Mouse (Mus musculus): Measurements from ENCODE around the gene Tspear. TPM values are rescaled to one million over a fixed set of nuclear protein-coding genes. Genes with fewer than 3 reads are reported as not detected.

Tspear gene
- polyA plus RNA-seq, 1 experiment from 2014 or later, result 0.12 TPM

DNA sequence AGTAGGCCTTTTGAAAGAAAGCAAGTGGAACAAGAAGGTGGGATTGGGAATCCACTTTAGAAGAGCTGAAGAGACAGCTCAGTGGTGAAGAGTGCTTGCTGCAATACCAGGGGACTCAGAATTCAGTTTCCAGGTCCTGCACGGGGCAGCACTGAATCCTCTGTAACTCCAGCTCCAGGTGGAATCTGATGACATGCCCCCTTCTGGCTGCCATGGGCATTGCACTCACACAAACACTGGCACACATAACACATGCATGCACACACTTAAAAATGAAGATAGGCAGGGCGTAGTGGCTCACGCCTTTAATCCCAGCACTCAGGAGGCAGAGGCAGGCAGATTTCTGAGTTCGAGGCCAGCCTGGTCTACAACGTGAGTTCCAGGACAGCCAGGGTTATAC is 196.2 kb downstream of the Tspear start:
- H3K9ac ChIP-seq (replicated peaks; ENCODE audit: low read depth), result no peak overlapping the region
- no peak overlapping the region for H3K4me2 ChIP-seq (replicated peaks; ENCODE audit: low read depth, low read length)
- TF ChIP-seq EP300 (IDR thresholded peaks at IDR 0.05) (no peak), CTCF (IDR thresholded peaks at IDR 0.05) (peak; percentile 33; the same call in 1 of the 2 replicates)
- no peak for ATAC-seq
- 83% methylated on average over 5 of the region's 5 CpGs for WGBS
- no peak overlapping the region for H3K27ac ChIP-seq (ENCODE audit: low read length)
- H3K36me3 ChIP-seq (ENCODE audit: insufficient read depth, low read length), result no peaks in the 10 kb centered on the region
- no peak overlapping the region for H3K4me3 ChIP-seq (ENCODE audit: low read depth, low read length)
- no peaks in the 10 kb centered on the region for H3K9me3 ChIP-seq (ENCODE audit: low read length)
- H3K4me1 ChIP-seq (ENCODE audit: insufficient read depth, low read depth, low read length), result no peaks in the 10 kb centered on the region
- DNase-seq (ENCODE audit: low spot score), result no peak
- H3K27me3 ChIP-seq (replicated peaks; ENCODE audit: insufficient read depth, low read length), result no peaks in the 10 kb centered on the region

GRCm38 (mm10) chr10:77886007-77886747 is 199.8 kb downstream of the Tspear start:
- Histone ChIP-seq H3K4me2 (replicated peaks; ENCODE audit: low read depth, low read length) (no peak overlapping the region), H3K4me3 (ENCODE audit: low read depth, low read length) (no peak overlapping the region), H3K9me3 (ENCODE audit: low read length) (no peaks in the 10 kb centered on the region), H3K27me3 (replicated peaks; ENCODE audit: insufficient read depth, low read length) (no peaks in the 10 kb centered on the region), H3K27ac (ENCODE audit: low read length) (no peak overlapping the region), H3K9ac (replicated peaks; ENCODE audit: low read depth) (no peak overlapping the region), H3K4me1 (ENCODE audit: insufficient read depth, low read depth, low read length) (no peaks in the 10 kb centered on the region), H3K36me3 (ENCODE audit: insufficient read depth, low read length) (no peaks in the 10 kb centered on the region)
- no peak for DNase-seq (ENCODE audit: low spot score)
- no peak for ATAC-seq
- TF ChIP-seq CTCF (IDR thresholded peaks at IDR 0.05), result peak; percentile 51
- TF ChIP-seq EP300 (IDR thresholded peaks at IDR 0.05), result no peak
- 36% methylated on average over 12 of the region's 12 CpGs for WGBS

DNA sequence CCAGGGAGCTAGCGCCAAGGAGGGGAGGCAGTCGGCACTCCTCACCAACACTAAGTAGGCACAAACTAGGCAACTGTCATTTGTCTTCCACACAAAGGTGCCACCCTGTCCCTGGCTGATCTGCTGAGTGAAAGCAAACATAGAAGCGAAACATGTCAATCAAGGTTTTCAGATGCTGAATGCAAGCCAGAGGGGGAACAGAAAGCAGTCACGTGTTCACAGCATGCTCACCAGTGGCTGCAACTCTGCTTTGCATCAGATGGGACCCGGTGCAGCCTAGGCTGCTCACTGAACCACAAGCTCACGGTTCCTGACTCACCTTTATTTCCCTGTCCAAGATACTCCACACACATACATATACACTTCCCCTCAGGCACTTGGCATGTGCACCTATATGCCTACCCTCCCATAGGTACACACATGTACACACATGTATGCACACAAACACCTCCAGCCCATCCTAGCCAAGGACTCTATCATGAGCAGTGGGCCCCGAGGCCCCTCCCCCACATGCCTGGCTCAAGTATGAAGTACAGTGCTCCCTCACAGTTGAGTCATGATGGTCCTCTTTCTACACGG is 204.7 kb downstream of the Tspear start:
- no peak for DNase-seq (ENCODE audit: low spot score)

DNA sequence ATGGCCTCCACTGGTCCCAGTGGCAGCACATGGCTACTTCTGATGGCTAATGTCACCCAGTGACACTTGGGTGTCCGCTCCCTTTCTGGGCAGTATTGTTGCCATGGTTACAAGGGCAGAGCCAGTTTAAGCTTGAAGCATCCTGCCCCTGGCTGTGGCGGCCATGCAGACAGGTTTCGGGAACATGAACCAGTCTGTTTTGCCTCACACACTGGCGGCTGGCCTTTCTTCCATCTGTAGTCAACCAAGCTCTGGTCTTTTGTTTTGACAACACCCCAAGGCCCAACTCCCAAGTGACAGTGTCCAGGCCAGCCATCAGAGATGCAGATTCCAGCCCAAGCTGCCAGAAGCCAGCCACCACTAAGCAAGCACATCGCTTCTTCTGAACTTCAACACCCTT is 209.2 kb downstream of the Tspear start:
- Histone ChIP-seq H3K9me3 (ENCODE audit: low read length) (no peaks in the 10 kb centered on the region), H3K27ac (ENCODE audit: low read length) (no peak overlapping the region), H3K4me1 (ENCODE audit: insufficient read depth, low read depth, low read length) (no peaks in the 10 kb centered on the region), H3K9ac (replicated peaks; ENCODE audit: low read depth) (no peak overlapping the region), H3K4me3 (ENCODE audit: low read depth, low read length) (no peak overlapping the region), H3K4me2 (replicated peaks; ENCODE audit: low read depth, low read length) (no peak overlapping the region), H3K27me3 (replicated peaks; ENCODE audit: insufficient read depth, low read length) (no peaks in the 10 kb centered on the region), H3K36me3 (ENCODE audit: insufficient read depth, low read length) (no peaks in the 10 kb centered on the region)
- WGBS, result 60% methylated on average over 5 of the region's 5 CpGs
- DNase-seq (ENCODE audit: low spot score) (no peak), ATAC-seq (no peak)
- TF ChIP-seq EP300 (IDR thresholded peaks at IDR 0.05), result no peak
- no peak for TF ChIP-seq CTCF (IDR thresholded peaks at IDR 0.05)

More for the DNA sequence above, 204.7 kb downstream of the Tspear start:
- no peak overlapping the region for H3K9ac ChIP-seq (replicated peaks; ENCODE audit: low read depth)
- no peak overlapping the region for H3K4me2 ChIP-seq (replicated peaks; ENCODE audit: low read depth, low read length)
- H3K36me3 ChIP-seq (ENCODE audit: insufficient read depth, low read length), result no peaks in the 10 kb centered on the region
- 77% methylated on average over 8 of the region's 8 CpGs for WGBS
- no peak overlapping the region for H3K27ac ChIP-seq (ENCODE audit: low read length)
- no peaks in the 10 kb centered on the region for H3K4me1 ChIP-seq (ENCODE audit: insufficient read depth, low read depth, low read length)
- no peaks in the 10 kb centered on the region for H3K9me3 ChIP-seq (ENCODE audit: low read length)
- no peaks in the 10 kb centered on the region for H3K27me3 ChIP-seq (replicated peaks; ENCODE audit: insufficient read depth, low read length)
- H3K4me3 ChIP-seq (ENCODE audit: low read depth, low read length), result no peak overlapping the region
- ATAC-seq, result no peak
- TF ChIP-seq EP300 (IDR thresholded peaks at IDR 0.05) (no peak), CTCF (IDR thresholded peaks at IDR 0.05) (no peak)

DNA sequence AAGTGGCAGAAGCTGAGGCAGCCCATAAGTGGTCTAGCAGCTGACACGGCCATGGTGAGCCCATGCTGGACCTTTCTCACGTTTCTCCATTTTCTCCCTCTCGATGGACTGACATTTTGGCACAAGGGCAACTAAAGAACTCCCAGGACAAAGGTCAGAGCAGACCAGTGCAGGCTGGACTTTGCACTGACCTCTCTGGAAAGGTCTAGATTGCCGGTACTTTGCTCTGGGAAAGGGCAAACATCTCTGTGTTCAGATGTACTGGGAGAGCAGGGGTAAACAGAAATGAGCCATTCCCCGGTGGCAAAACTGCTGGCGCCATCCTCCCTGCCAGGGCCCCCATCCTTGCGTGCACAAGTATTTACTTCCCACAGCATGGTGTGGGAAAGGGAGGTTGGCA is 213.8 kb downstream of the Tspear start:
- ATAC-seq, result no peak
- no peak for DNase-seq (ENCODE audit: low spot score)
- H3K9me3 ChIP-seq (ENCODE audit: low read length), result no peaks in the 10 kb centered on the region
- H3K4me3 ChIP-seq (ENCODE audit: low read depth, low read length), result no peak overlapping the region
- H3K36me3 ChIP-seq (ENCODE audit: insufficient read depth, low read length), result no peaks in the 10 kb centered on the region
- WGBS, result 69% methylated on average over 7 of the region's 7 CpGs
- no peak overlapping the region for H3K9ac ChIP-seq (replicated peaks; ENCODE audit: low read depth)
- H3K4me2 ChIP-seq (replicated peaks; ENCODE audit: low read depth, low read length), result no peak overlapping the region
- no peak overlapping the region for H3K27ac ChIP-seq (ENCODE audit: low read length)
- TF ChIP-seq CTCF (IDR thresholded peaks at IDR 0.05), result no peak
- TF ChIP-seq EP300 (IDR thresholded peaks at IDR 0.05), result no peak
- no peaks in the 10 kb centered on the region for H3K4me1 ChIP-seq (ENCODE audit: insufficient read depth, low read depth, low read length)
- H3K27me3 ChIP-seq (replicated peaks; ENCODE audit: insufficient read depth, low read length), result no peaks in the 10 kb centered on the region

DNA sequence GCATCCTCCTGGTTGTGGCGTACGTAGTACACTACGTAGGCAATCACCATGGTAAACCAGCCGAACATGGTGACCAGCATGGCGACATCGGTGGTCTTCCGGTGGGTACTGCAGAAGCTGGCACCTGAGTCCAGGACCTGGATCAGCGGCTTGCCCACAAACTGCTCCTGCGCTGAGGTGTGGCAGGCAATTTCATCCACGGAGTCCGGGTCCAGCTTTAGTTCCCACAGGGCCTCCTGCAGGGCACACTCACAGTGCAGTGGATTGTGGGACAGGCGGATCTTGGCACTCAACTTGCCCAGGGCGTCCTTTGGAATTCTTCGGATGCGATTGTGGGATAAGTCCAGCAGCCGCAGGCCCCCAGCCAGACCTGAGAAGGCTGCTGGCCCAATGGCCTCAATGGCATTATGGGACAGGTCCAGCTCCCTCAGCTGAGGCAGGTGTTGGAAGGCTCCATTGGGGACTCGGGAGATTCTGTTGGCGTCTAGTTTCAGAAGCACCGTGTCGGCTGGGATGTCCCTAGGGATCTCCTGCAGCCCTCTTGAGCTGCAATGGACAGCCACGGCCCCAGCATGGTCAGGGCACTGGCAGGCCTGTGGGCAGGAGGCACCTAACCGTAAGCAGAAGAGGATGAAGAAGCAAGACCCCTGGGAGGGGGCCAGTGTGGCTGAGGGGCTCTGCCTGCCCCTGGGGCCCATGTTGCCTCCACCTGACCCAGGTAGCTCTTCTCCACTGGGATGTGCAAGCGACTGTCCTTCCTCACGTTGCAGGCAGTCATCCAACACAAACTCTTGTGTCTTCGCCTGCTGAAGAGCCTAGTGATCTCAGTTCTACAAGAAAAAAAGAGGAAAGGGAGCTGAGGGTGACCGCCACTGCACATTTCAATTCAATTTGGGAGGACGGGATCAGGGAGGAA is 214.8 kb downstream of the Tspear start:
- no peaks in the 10 kb centered on the region for H3K27me3 ChIP-seq (replicated peaks; ENCODE audit: insufficient read depth, low read length)
- H3K4me3 ChIP-seq (ENCODE audit: low read depth, low read length), result no peak overlapping the region
- no peaks in the 10 kb centered on the region for H3K9me3 ChIP-seq (ENCODE audit: low read length)
- TF ChIP-seq CTCF (IDR thresholded peaks at IDR 0.05) (no peak), EP300 (IDR thresholded peaks at IDR 0.05) (no peak)
- H3K27ac ChIP-seq (ENCODE audit: low read length), result no peak overlapping the region
- DNase-seq (ENCODE audit: low spot score) (no peak), ATAC-seq (no peak)
- H3K4me2 ChIP-seq (replicated peaks; ENCODE audit: low read depth, low read length), result no peak overlapping the region
- 84% methylated on average over 27 of the region's 27 CpGs for WGBS
- no peaks in the 10 kb centered on the region for H3K4me1 ChIP-seq (ENCODE audit: insufficient read depth, low read depth, low read length)
- H3K36me3 ChIP-seq (ENCODE audit: insufficient read depth, low read length), result no peaks in the 10 kb centered on the region
- no peak overlapping the region for H3K9ac ChIP-seq (replicated peaks; ENCODE audit: low read depth)
